Mouse (Mus musculus) intestine, postnatal 0 days (tissue): ENCODE measurements around the gene Camk1d. TPM values are rescaled to one million over a fixed set of nuclear protein-coding genes. Genes with fewer than 3 reads are reported as not detected.

ENCODE experiments used
- ATAC-seq: fragments of 200-750 bp; cut with Nextera tagmentation; 2 replicates; pipeline ENCODE4 v1.8.0; 2017; ENCODE audit warnings: mild to moderate bottlenecking, moderate TSS enrichment, moderate library complexity
- H3K27ac ChIP-seq: fragments of 300-500 bp; sonication (generic); 2 replicates; pipeline ENCODE4 v1.5.1; 2014; ENCODE audit warnings: mild to moderate bottlenecking, low read depth, low read length, moderate library complexity
- H3K27me3 ChIP-seq: fragments of 300-500 bp; sonication (generic); replicated peaks from 2 replicates; pipeline ENCODE4 v1.6.1; 2014; ENCODE audit warnings: low read length, mixed read lengths; ENCODE audit not compliant: control insufficient read depth, insufficient read depth
- H3K36me3 ChIP-seq: fragments of 300-500 bp; sonication (generic); 2 replicates; pipeline ENCODE4 v1.6.1; 2014; ENCODE audit warnings: mild to moderate bottlenecking, moderate library complexity; ENCODE audit not compliant: control insufficient read depth, insufficient read depth
- H3K4me1 ChIP-seq: fragments of 300-500 bp; sonication (generic); replicated peaks from 2 replicates; pipeline ENCODE4 v1.6.1; 2014; ENCODE audit warnings: antibody characterized with exemption, low read length, mixed read lengths; ENCODE audit not compliant: control insufficient read depth, insufficient read depth
- H3K4me2 ChIP-seq: fragments of 300-500 bp; sonication (generic); replicated peaks from 2 replicates; pipeline ENCODE4 v1.6.1; 2014; ENCODE audit warnings: low read depth, mild to moderate bottlenecking, moderate library complexity
- H3K4me3 ChIP-seq: fragments of 300-500 bp; sonication (generic); 2 replicates; pipeline ENCODE4 v1.5.1; 2014; ENCODE audit warnings: low read depth, low read length
- H3K9ac ChIP-seq: fragments of 300-500 bp; sonication (generic); 2 replicates; pipeline ENCODE4 v1.6.1; 2014; ENCODE audit warnings: mild to moderate bottlenecking, low read depth, low read length
- H3K9me3 ChIP-seq: fragments of 300-500 bp; sonication (generic); 2 replicates; pipeline ENCODE4 v1.6.1; 2016; ENCODE audit warnings: mixed run types; ENCODE audit not compliant: control insufficient read depth
- CTCF ChIP-seq: sonication (generic); IDR thresholded peaks from 2 replicates; pipeline ENCODE4 v1.5.1; 2016; ENCODE audit warnings: low read depth, mild to moderate bottlenecking, control low read depth, antibody characterized with exemption, moderate library complexity
- WGBS: fragments of 180-500 bp; shearing (Covaris S2); extraction: QIAGEN DNeasy Blood & Tissue Kit; methylation state at CpG from one replicate; pipeline ENCODE4 v1.1.7; 2014; 5-methylcytosine and 5-hydroxymethylcytosine counted together
- polyA plus RNA-seq: library from polyadenylated mRNA; unstranded; fragments of >200 nt; fragmentation: Nextera tagmentation; extraction: Ambion mirVana; gene quantifications from 2 replicates; pipeline ENCODE4 v1.2.1, GENCODE M21; 2015

Camk1d gene
- polyA plus RNA-seq, 1 experiment from 2014 or later: 11.3 TPM

- no peak overlapping the region for H3K27ac ChIP-seq
- no peak overlapping the region for H3K4me3 ChIP-seq
- no peak for ATAC-seq
- H3K9ac ChIP-seq: no peak overlapping the region
- WGBS: 71% methylated on average over 8 of the region's 8 CpGs
- H3K27me3 ChIP-seq: no peaks in the 10 kb centered on the region
- no peak overlapping the region for H3K4me2 ChIP-seq
- 0 out of 2 replicates have a peak, but pooled peaks cover 2% of the 10 kb centered on the region for H3K4me1 ChIP-seq
- peaks cover 23% of the 10 kb centered on the region; the same call in 1 of the 2 replicates for H3K36me3 ChIP-seq
- no peaks in the 10 kb centered on the region for H3K9me3 ChIP-seq
- no peak for TF ChIP-seq CTCF
Observed at GRCm38 (mm10) chr2:5315291-5315828, 399.0 kb downstream of the Camk1d start.

- no peak for TF ChIP-seq CTCF
- Histone ChIP-seq H3K4me1 (0 out of 2 replicates have a peak, but pooled peaks cover 2% of the 10 kb centered on the region), H3K9ac (no peak overlapping the region), H3K36me3 (peaks cover 29% of the 10 kb centered on the region; the same call in 1 of the 2 replicates), H3K27me3 (no peaks in the 10 kb centered on the region), H3K4me3 (no peak overlapping the region), H3K4me2 (no peak overlapping the region), H3K27ac (no peak overlapping the region), H3K9me3 (no peaks in the 10 kb centered on the region)
- ATAC-seq: no peak
- WGBS: 40% methylated on average over 9 of the region's 9 CpGs
Observed at GRCm38 (mm10) chr2:5314530-5315166, 399.7 kb downstream of the Camk1d start.

DNA sequence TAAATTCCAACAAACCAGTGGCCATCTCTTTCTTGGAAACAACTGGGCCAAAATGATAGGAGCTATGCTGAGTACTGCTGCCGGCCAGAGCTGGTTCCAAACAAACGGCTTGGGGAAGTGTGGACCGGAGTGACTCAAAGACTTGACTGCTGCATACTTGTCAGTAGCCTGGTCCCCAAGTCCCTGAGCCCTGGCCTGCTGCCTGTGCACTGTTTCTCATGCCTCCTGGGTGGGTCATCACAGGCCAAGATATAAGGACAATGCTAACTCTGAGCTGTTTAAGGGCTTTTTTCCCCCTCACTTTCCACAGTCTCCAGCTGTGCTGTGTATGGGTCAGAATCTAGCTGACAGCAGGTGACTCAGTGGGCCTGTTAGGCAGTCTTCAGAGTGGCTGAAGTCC lies 409.2 kb downstream of the Camk1d start:
- no peak for ATAC-seq
- Histone ChIP-seq H3K4me1 (no peaks in the 10 kb centered on the region), H3K9ac (no peak overlapping the region), H3K4me3 (no peak overlapping the region), H3K9me3 (no peaks in the 10 kb centered on the region), H3K4me2 (no peak overlapping the region), H3K27me3 (no peaks in the 10 kb centered on the region), H3K36me3 (peaks cover 35% of the 10 kb centered on the region), H3K27ac (no peak overlapping the region)
- TF ChIP-seq CTCF: no peak
- WGBS: 86% methylated on average over 3 of the region's 3 CpGs

- no peak overlapping the region for H3K9ac ChIP-seq
- H3K27me3 ChIP-seq: no peaks in the 10 kb centered on the region
- H3K9me3 ChIP-seq: no peaks in the 10 kb centered on the region
- WGBS: 88% methylated on average over 12 of the region's 12 CpGs
- no peak overlapping the region for H3K4me2 ChIP-seq
- ATAC-seq: no peak
- no peaks in the 10 kb centered on the region for H3K4me1 ChIP-seq
- TF ChIP-seq CTCF: no peak
- H3K36me3 ChIP-seq: peaks cover 33% of the 10 kb centered on the region
- H3K27ac ChIP-seq: no peak overlapping the region
- no peak overlapping the region for H3K4me3 ChIP-seq
Observed at GRCm38 (mm10) chr2:5304451-5304850, 409.9 kb downstream of the Camk1d start.

- Histone ChIP-seq H3K36me3 (peaks cover 42% of the 10 kb centered on the region), H3K9ac (no peak overlapping the region), H3K27ac (no peak overlapping the region), H3K4me3 (no peak overlapping the region), H3K4me2 (no peak overlapping the region), H3K4me1 (no peaks in the 10 kb centered on the region), H3K27me3 (no peaks in the 10 kb centered on the region), H3K9me3 (no peaks in the 10 kb centered on the region)
- no peak for ATAC-seq
- TF ChIP-seq CTCF: no peak
- WGBS: 79% methylated on average over 12 of the region's 12 CpGs
Observed at GRCm38 (mm10) chr2:5301286-5301685, 413.0 kb downstream of the Camk1d start.

DNA sequence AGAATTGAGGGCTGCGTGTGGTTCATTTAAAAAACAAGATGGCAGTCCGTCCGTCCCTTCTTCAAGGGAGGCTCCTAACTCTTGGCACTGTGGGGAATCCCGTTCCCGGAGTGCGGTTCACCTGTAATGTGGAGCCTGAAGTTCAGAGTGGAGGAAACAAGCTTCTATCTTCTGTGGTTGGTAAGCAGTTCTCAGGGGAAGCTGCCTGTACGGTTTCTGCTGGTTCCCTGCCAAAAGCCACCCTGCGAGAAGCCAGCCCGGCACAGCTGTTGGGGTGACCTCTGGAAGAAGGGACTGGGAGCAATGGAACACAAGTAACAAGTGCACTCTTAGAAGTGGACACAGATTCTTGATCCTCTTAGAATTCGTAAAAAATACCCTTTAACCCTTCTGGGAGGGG lies 416.2 kb downstream of the Camk1d start:
- Histone ChIP-seq H3K4me1 (no peaks in the 10 kb centered on the region), H3K9me3 (no peaks in the 10 kb centered on the region), H3K4me3 (no peak overlapping the region), H3K9ac (no peak overlapping the region), H3K27me3 (no peaks in the 10 kb centered on the region), H3K4me2 (no peak overlapping the region), H3K27ac (no peak overlapping the region), H3K36me3 (peaks cover 42% of the 10 kb centered on the region)
- WGBS: 76% methylated on average over 10 of the region's 10 CpGs
- TF ChIP-seq CTCF: no peak
- no peak for ATAC-seq
